Mouse (Mus musculus) frontal cortex, adult (tissue): ENCODE data around the gene Akap6.
A peak's percentile ranks its signal among the peaks of the same experiment; 100 is the strongest.

ENCODE experiments used
- ATAC-seq: cut with Nextera tagmentation; 2 replicates; pipeline ENCODE4 v1.9.2; 2017; ENCODE audit warnings: mild to moderate bottlenecking, moderate library complexity, mixed read lengths; ENCODE audit not compliant: low TSS enrichment

Gene Akap6

DNA sequence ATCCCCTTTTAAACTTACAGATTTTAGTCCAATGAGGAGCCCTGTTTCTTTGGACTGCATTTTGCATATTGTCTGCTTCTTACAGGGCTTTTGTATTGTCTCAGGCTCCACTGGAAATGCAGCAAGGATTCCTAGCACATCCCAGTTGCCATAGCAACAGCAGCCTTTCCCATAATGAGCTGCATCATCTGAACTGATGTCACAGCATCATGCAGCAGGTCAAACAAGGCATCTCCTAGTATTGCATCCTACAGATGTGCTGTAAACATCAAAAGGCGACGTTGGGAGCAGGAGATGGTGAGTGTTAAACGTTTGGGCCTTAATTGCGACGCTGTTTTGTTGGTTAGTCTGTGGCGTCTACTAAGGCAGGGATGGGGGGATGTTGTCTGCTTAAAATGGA, at the start of gene Akap6:
Akap6 (plus strand) TSS at position 238 of the 400 bp plus-strand sequence.
- peak; percentile 91 for ATAC-seq

- no peak for ATAC-seq
Measured at GRCm38 (mm10) chr12:52662907-52663790, 36.0 kb upstream of the Akap6 start.

- no peak for ATAC-seq
Measured at GRCm38 (mm10) chr12:52664944-52665343, 34.2 kb upstream of the Akap6 start.

DNA sequence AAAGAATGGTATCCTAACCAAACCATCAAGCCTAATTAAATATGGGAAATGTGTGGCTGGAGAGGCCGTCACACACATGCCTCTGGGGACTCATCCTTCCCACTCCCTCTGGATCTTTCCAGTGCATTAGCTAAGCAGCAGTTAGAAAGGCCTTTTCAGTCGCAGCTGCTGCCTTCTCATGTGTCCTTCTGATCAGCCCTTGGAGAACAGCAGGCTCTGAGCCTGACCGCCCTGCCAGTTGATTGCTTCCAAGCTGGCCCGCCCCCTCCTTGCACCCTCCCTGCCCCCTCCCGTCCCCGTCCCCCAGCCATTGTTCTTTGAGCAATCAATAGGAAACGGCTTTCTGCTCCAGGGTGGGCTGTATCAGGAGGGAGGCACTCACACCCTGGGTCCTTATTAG, 27.7 kb upstream of the Akap6 start:
- no peak for ATAC-seq

GRCm38 (mm10) chr12:52671943-52672342, 27.2 kb upstream of the Akap6 start:
- no peak for ATAC-seq

- no peak for ATAC-seq
Measured at GRCm38 (mm10) chr12:52673361-52673960, 25.7 kb upstream of the Akap6 start.

DNA sequence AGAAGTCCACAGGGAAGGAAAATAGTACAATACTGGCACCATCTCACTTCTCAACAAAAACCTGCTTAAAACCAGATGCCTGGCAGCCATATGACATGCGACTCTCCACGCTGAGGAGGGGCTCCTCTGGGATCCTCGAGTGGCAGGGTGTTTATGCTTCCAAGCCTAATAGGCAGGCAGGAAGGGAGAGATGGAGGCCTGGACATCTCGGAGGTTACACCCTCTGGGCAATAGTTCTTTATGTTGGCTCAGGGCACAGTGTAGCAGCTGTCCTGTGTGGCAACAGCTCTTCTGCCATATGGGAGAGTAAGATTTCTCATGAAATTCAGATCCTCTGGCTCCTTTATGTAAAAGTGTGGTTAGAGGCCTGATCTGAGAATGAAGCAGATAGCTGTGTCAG, 24.2 kb upstream of the Akap6 start:
- ATAC-seq, result peak; percentile 20; the same call in 1 of the 2 replicates

- ATAC-seq, result no peak
Measured at GRCm38 (mm10) chr12:52687355-52687754, 11.8 kb upstream of the Akap6 start.

- no peak for ATAC-seq
Measured at GRCm38 (mm10) chr12:52688712-52689111, 10.5 kb upstream of the Akap6 start.

DNA sequence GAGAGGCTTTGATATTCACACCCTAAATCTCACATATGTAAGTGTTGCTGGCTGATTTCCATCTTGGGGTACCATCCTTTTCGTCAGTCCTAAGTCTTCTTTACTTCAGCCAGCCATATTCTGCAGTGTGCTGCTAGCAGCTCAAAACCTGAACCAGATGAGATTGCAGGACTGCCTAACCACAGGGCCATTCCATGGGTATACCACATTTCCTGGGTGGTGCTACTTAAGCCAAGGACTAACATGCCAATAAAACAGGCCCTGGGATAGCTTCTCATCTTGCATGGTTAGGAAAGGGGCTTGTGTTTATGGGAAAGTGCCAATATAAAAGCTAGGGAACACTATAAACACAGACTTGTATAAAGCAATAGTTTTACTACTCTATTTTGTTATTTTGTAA, 7.6 kb upstream of the Akap6 start:
- ATAC-seq, result no peak

DNA sequence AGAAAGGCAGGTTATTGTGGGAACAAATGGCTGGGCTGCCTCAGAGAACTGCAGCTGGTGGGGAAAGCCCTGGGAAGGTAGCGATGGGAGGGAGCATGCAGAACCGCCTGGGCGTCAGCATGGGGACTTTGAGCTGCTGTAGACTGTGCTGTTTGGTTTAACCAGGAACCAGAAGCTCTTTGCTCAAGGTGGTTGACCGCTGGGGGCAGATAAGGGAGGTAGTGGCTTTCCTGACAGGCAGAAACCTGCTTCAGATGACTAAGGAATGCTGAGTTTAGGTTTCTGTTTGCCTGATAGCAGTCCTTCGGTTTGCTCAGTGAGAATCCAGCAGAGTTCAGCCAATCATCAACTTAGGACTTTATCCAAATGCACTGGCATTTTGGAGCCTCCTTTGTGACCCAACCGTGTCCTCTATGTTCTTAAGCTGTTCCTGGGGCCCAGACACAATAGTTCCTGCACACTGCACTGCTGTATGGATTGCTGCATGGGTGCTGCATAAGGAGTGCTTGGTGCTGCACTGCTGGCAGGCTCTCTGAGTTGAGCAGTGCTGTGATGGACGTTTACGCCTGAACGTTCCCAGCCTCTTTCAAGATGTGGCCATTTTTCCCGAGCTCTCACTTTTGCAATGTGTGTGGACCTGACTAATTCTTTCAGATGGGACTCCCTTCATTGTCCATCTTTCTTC, 6.8 kb upstream of the Akap6 start:
- no peak for ATAC-seq

DNA sequence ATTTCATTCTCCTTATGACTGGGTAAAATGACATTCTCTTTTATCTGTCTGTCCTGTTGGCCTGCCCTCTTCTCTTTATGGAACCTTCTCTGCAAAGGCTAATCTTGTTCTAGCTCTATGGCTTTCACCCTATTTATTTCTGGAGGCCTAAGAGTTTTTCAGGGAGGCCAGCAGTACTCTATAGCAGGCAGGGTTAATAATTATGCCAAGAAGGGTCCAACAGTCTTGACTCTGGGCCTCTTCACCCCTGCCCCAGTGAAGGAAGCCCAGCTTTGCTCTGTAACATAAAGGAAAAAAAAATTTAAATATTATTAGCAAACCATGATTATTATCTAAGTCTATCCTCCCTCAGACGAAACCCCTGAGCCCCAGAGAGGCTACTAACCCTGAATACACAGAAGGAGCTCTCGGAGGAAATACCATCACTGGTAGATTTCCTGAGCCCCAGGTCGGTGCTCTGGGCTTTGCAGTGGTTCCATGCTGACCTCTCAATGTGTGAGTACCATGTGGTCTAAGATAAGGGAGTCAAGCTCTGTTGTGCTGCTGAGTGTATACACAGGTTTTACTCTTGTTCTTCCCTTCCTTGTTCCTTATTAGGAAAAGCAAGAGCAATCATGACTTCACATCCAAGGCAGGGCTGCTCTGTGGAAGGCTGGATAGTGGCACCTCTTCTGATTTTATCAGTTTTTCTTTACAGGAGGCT, 1.6 kb upstream of the Akap6 start:
- no peak for ATAC-seq

DNA sequence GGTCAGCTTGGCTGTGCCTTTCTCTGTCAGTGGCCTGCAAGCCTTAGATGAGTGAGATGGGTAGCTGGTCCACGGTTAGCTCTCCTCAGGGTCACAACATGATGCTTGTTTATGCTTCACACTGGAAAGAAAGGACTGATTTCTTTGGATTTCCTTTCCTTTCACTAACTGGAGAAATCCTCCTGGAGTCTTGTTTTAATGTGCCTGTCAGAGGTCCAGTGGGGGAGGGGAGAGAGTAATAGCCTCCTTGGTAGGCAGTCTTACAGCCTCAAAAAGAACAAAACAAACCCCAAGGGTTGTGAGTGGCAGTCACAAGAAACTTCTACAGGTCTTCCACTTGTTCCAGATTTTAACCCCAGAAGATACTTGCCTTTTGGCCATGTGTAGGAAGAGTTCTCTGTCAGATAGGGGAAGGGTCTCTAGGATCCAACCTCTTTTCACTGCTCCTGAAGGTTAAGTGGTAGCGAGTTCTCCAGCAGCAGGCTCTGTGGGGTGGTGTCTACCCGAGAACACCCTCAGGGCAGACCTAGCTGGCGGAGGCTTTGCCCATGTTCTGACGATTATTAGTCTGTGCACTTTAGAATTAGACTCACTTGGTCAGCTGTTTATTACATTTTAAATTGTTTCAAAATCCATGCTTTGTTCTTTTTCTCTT, 780 bp upstream of the Akap6 start:
- ATAC-seq, result no peak

- ATAC-seq, result peak; percentile 66
Measured at GRCm38 (mm10) chr12:52699961-52700696, 946 bp downstream of the Akap6 start.

DNA sequence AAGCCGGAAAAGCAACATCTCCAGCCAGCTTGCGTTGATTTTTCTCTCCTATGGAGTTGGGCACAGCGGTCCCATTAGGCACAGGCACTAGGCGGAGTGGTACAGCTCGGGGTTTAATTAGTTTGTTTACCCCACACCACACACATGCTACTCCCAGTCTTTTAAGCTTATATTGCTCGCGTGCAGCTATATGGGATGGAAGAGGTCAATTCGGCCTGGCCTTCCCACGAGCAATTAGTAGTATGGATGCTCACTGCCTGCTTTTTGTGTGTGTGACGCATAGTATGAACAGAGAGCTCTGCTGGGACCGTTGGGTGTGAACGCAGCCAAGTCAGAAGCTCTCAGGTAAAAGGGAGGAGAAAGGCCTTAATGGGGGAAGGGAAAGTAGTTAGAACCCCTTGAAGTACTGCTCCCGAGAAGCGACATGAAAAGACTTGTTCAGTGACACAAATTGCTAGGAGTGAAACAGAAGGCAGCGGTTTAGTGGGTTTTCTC, 1.6 kb downstream of the Akap6 start:
- peak; percentile 32; the same call in 1 of the 2 replicates for ATAC-seq

- no peak for ATAC-seq
Measured at GRCm38 (mm10) chr12:52701201-52701641, 2.0 kb downstream of the Akap6 start.

- ATAC-seq, result no peak
Measured at GRCm38 (mm10) chr12:52702368-52702967, 3.3 kb downstream of the Akap6 start.

DNA sequence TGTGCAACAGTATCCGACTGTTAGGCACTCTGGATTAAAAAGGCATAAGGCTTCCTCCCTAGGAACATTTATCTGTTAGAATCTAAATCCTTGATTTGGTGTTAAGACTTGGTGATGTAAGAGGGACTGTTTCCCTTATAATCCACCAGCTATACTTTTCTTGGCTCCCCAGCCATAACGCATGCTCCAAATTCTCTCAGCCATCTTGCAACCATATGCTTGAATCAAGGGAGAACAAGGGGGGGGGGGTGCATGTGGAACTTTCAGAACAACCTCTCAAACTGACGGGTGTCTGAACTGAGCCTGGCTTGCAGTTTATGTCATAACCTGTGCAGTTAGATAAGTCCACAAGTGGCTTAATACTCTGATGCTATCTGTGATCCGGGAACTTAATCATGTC, 4.9 kb downstream of the Akap6 start:
- ATAC-seq, result no peak

DNA sequence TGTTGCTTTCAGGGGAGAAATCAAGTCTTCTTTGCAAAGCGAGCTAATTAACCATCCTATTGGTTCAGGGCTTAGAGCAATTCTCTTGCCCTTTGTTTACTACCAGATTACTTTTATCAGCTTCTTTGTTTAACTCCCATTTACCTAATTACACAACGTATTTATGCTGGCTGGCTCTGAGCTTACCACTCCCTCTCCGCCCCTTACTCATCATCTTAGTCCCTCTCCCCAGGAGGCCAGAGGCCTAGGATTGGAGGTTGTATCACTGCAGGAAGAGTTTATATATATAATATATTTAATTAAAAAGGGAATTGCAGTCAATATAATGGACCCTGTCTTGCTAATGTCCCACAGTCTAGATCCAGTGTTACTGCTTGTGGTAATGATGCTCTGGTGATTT, 5.6 kb downstream of the Akap6 start:
- no peak for ATAC-seq

DNA sequence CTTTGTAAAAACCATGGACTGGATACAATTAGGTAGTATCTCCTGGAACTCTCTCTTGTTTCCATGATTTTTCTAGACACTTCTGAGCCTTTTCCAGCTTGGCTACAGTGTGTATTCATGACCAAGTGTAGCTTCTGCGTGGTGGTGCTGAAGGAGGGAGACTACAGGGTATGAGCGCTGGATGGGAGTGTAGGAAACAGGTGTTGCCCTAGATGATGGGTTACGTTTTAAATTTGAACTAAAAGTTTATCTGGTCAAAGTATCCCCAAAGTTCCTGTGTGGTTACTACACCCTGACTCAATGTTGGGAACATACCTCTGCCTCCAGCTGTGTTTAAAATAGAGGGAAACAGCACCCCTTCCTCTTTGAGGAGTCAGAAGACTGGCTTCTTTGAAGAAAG, 12.2 kb downstream of the Akap6 start:
- no peak for ATAC-seq
